Mouse (Mus musculus): ENCODE data around the gene Ogdh. TPM values are rescaled to one million over a fixed set of nuclear protein-coding genes. Genes with fewer than 3 reads are reported as not detected.
A peak's percentile ranks its signal among the peaks of the same experiment; 100 is the strongest.

Gene Ogdh
- polyA plus RNA-seq, 1 experiment from 2014 or later, result 100 TPM

- no peak for ATAC-seq (ENCODE audit: low FRiP score)
- H3K4me2 ChIP-seq (replicated peaks), result no peak overlapping the region
- H3K4me3 ChIP-seq, result no peak overlapping the region
- H3K9me3 ChIP-seq (replicated peaks), result no peaks in the 10 kb centered on the region
- H3K27ac ChIP-seq, result no peak overlapping the region
- H3K27me3 ChIP-seq, result no peaks in the 10 kb centered on the region
- no peaks in the 10 kb centered on the region for H3K36me3 ChIP-seq
- 91% methylated on average over 9 of the region's 9 CpGs for WGBS
- no peaks in the 10 kb centered on the region for H3K4me1 ChIP-seq
- no peak overlapping the region for H3K9ac ChIP-seq
These were observed 81.4 kb downstream of the Ogdh start for GRCm38 (mm10) chr11:6372784-6373183.

GRCm38 (mm10) chr11:6380916-6381315, 89.5 kb downstream of the Ogdh start:
- ATAC-seq (ENCODE audit: low FRiP score), result no peak
- no peaks in the 10 kb centered on the region for H3K4me1 ChIP-seq
- no peaks in the 10 kb centered on the region for H3K9me3 ChIP-seq (replicated peaks)
- H3K36me3 ChIP-seq, result no peaks in the 10 kb centered on the region
- no peak overlapping the region for H3K4me2 ChIP-seq (replicated peaks)
- H3K9ac ChIP-seq, result no peak overlapping the region
- H3K4me3 ChIP-seq, result no peak overlapping the region
- no peaks in the 10 kb centered on the region for H3K27me3 ChIP-seq
- WGBS, result 83% methylated on average over 6 of the region's 6 CpGs
- no peak overlapping the region for H3K27ac ChIP-seq

GRCm38 (mm10) chr11:6388126-6388725, 96.8 kb downstream of the Ogdh start:
- Histone ChIP-seq H3K4me2 (replicated peaks) (peak overlapping the region; percentile 42; the same call in 1 of the 2 replicates), H3K4me1 (peaks cover 22% of the 10 kb centered on the region), H3K27ac (peak overlapping the region; percentile 97), H3K9ac (no peak overlapping the region), H3K4me3 (no peak overlapping the region), H3K9me3 (replicated peaks) (no peaks in the 10 kb centered on the region), H3K36me3 (peaks cover 12% of the 10 kb centered on the region; the same call in 1 of the 2 replicates), H3K27me3 (no peaks in the 10 kb centered on the region)
- ATAC-seq (ENCODE audit: low FRiP score), result no peak
- WGBS, result 95% methylated on average over 6 of the region's 6 CpGs

GRCm38 (mm10) chr11:6388726-6389413, 97.4 kb downstream of the Ogdh start, which contains the start of gene Zmiz2:
TSS of gene Zmiz2 (plus strand) at chr11:6389074.
- WGBS, result 8% methylated on average over 51 of the region's 60 CpGs
- H3K9ac ChIP-seq, result peak within 1 kb of the TSS; percentile 96
- H3K27me3 ChIP-seq, result no peaks in the 10 kb centered on the region
- H3K4me1 ChIP-seq, result peaks cover 26% of the 10 kb centered on the region
- peak; percentile 99 for ATAC-seq (ENCODE audit: low FRiP score)
- H3K9me3 ChIP-seq (replicated peaks), result no peaks in the 10 kb centered on the region
- peak within 1 kb of the TSS; percentile 93 for H3K4me3 ChIP-seq
- H3K4me2 ChIP-seq (replicated peaks), result peak within 1 kb of the TSS; percentile 73
- H3K36me3 ChIP-seq, result peaks cover 13% of the 10 kb centered on the region
- H3K27ac ChIP-seq, result peak within 1 kb of the TSS; percentile 97

GRCm38 (mm10) chr11:6389483-6389921, 98.1 kb downstream of the Ogdh start:
- WGBS, result 1% methylated on average over 24 of the region's 43 CpGs
- peak overlapping the region; percentile 96 for H3K9ac ChIP-seq
- peaks cover 29% of the 10 kb centered on the region for H3K4me1 ChIP-seq
- H3K4me2 ChIP-seq (replicated peaks), result peak overlapping the region; percentile 73
- no peaks in the 10 kb centered on the region for H3K9me3 ChIP-seq (replicated peaks)
- H3K4me3 ChIP-seq, result peak overlapping the region; percentile 93
- peak; percentile 59 for ATAC-seq (ENCODE audit: low FRiP score)
- H3K36me3 ChIP-seq, result peaks cover 19% of the 10 kb centered on the region
- H3K27me3 ChIP-seq, result no peaks in the 10 kb centered on the region
- H3K27ac ChIP-seq, result peak overlapping the region; percentile 97; the same call in 1 of the 2 replicates

- Histone ChIP-seq H3K27ac (no peak overlapping the region), H3K4me1 (peaks cover 37% of the 10 kb centered on the region), H3K4me2 (replicated peaks) (peak overlapping the region; percentile 73), H3K9ac (peak overlapping the region; percentile 96), H3K27me3 (no peaks in the 10 kb centered on the region), H3K4me3 (peak overlapping the region; percentile 93), H3K9me3 (replicated peaks) (no peaks in the 10 kb centered on the region), H3K36me3 (peaks cover 29% of the 10 kb centered on the region)
- 79% methylated on average over 8 of the region's 8 CpGs for WGBS
- ATAC-seq (ENCODE audit: low FRiP score), result no peak
These were observed 99.1 kb downstream of the Ogdh start for GRCm38 (mm10) chr11:6390376-6391053.

GRCm38 (mm10) chr11:6391516-6392276, 100.3 kb downstream of the Ogdh start:
- Histone ChIP-seq H3K4me2 (replicated peaks) (0 out of 2 replicates have a peak overlapping the region, but pooled peaks have one; percentile 11), H3K27me3 (no peaks in the 10 kb centered on the region), H3K27ac (no peak overlapping the region), H3K4me3 (0 out of 2 replicates have a peak overlapping the region, but pooled peaks have one; percentile 4), H3K36me3 (peaks cover 41% of the 10 kb centered on the region), H3K4me1 (peaks cover 39% of the 10 kb centered on the region), H3K9ac (peak overlapping the region; percentile 38; the same call in 1 of the 2 replicates), H3K9me3 (replicated peaks) (no peaks in the 10 kb centered on the region)
- no peak for ATAC-seq (ENCODE audit: low FRiP score)
- 90% methylated on average over 8 of the region's 8 CpGs for WGBS

GRCm38 (mm10) chr11:6392857-6393256, 101.4 kb downstream of the Ogdh start:
- Histone ChIP-seq H3K36me3 (peaks cover 53% of the 10 kb centered on the region), H3K4me3 (no peak overlapping the region), H3K27ac (no peak overlapping the region), H3K4me2 (replicated peaks) (no peak overlapping the region), H3K4me1 (peaks cover 39% of the 10 kb centered on the region), H3K9ac (no peak overlapping the region), H3K27me3 (no peaks in the 10 kb centered on the region), H3K9me3 (replicated peaks) (no peaks in the 10 kb centered on the region)
- WGBS, result 92% methylated on average over 6 of the region's 6 CpGs
- ATAC-seq (ENCODE audit: low FRiP score), result no peak

- no peak overlapping the region for H3K4me3 ChIP-seq
- no peaks in the 10 kb centered on the region for H3K27me3 ChIP-seq
- 0 out of 2 replicates have a peak overlapping the region, but pooled peaks have one; percentile 35 for H3K27ac ChIP-seq
- no peak overlapping the region for H3K9ac ChIP-seq
- no peak overlapping the region for H3K4me2 ChIP-seq (replicated peaks)
- ATAC-seq (ENCODE audit: low FRiP score), result no peak
- WGBS, result 59% methylated on average over 1 of the region's 1 CpGs
- peaks cover 63% of the 10 kb centered on the region for H3K36me3 ChIP-seq
- H3K4me1 ChIP-seq, result peaks cover 39% of the 10 kb centered on the region
- no peaks in the 10 kb centered on the region for H3K9me3 ChIP-seq (replicated peaks)
These were observed 102.4 kb downstream of the Ogdh start for GRCm38 (mm10) chr11:6393866-6394265.

- no peaks in the 10 kb centered on the region for H3K9me3 ChIP-seq (replicated peaks)
- no peak overlapping the region for H3K4me3 ChIP-seq
- peaks cover 80% of the 10 kb centered on the region for H3K36me3 ChIP-seq
- ATAC-seq (ENCODE audit: low FRiP score), result no peak
- H3K9ac ChIP-seq, result no peak overlapping the region
- no peaks in the 10 kb centered on the region for H3K27me3 ChIP-seq
- WGBS, result 74% methylated on average over 5 of the region's 5 CpGs
- H3K4me2 ChIP-seq (replicated peaks), result no peak overlapping the region
- no peak overlapping the region for H3K27ac ChIP-seq
- peaks cover 32% of the 10 kb centered on the region for H3K4me1 ChIP-seq
These were observed 104.1 kb downstream of the Ogdh start for GRCm38 (mm10) chr11:6395565-6395964.

GRCm38 (mm10) chr11:6398141-6398540, 106.7 kb downstream of the Ogdh start:
- Histone ChIP-seq H3K36me3 (peaks cover 94% of the 10 kb centered on the region), H3K4me2 (replicated peaks) (no peak overlapping the region), H3K9ac (no peak overlapping the region), H3K9me3 (replicated peaks) (no peaks in the 10 kb centered on the region), H3K4me1 (peaks cover 17% of the 10 kb centered on the region; the same call in 1 of the 2 replicates), H3K27ac (no peak overlapping the region), H3K4me3 (no peak overlapping the region), H3K27me3 (no peaks in the 10 kb centered on the region)
- 96% methylated on average over 10 of the region's 10 CpGs for WGBS
- no peak for ATAC-seq (ENCODE audit: low FRiP score)

Data from hindbrain, embryonic 12.5 days (tissue).